Comparison of ENCODE assay signal across 8 mouse cellular contexts in genomic region chr7:104501589-104502371, GRCm38 (mm10). TPM values are rescaled to one million over a fixed set of nuclear protein-coding genes. Genes with fewer than 3 reads are reported as not detected.
DNase-seq lines count a peak whose midpoint lies in the region; ATAC-seq and TF ChIP-seq lines count a peak whose summit lies in the region.

No protein-coding gene starts in this region.

- DNase-seq in gastrocnemius, adult 2 months, result peak; percentile 14
- DNase-seq in gastrocnemius, postnatal 14 days, result no peak
- DNase-seq in adrenal gland, postnatal 36 days, result peak; percentile 70 to 73
- DNase-seq in liver, result peak; percentile 30
- DNase-seq in layer of hippocampus, postnatal 14 days (ENCODE audit: low spot score in 2 of 2), result no peak
- no peak for DNase-seq in left cerebral cortex, postnatal 36 days (ENCODE audit: low spot score in 2 of 2)

- ATAC-seq in heart, embryonic 15.5 days (replicated peaks; ENCODE audit: insufficient number of reproducible peaks, insufficient read depth, low FRiP score, low read depth), result no peak; the same call in 1 of the 2 replicates
- peak; percentile 99 for ATAC-seq in neural tube, embryonic 12.5 days (ENCODE audit: low FRiP score, low read depth)

- peak overlapping the region; percentile 51 for H3K9ac ChIP-seq in heart, embryonic 15.5 days
- H3K9ac ChIP-seq in neural tube, embryonic 12.5 days, result peak overlapping the region; percentile 45; the same call in 1 of the 2 replicates

- intact Hi-C loops in gastrocnemius, adult 2 months (cut with DNase I), result no loop called here
- intact Hi-C loops in gastrocnemius, postnatal 14 days (cut with DNase I; ENCODE audit: low total_unique reads), result no loop called here
- intact Hi-C loops in left cerebral cortex, postnatal 36 days (cut with DNase I), result no loop called here

- H3K27me3 ChIP-seq in heart, embryonic 15.5 days, result 0 out of 2 replicates have a peak, but pooled peaks cover 2% of the 10 kb centered on the region
- peaks cover 5% of the 10 kb centered on the region for H3K27me3 ChIP-seq in neural tube, embryonic 12.5 days (replicated peaks)

- H3K4me1 ChIP-seq in heart, embryonic 15.5 days (replicated peaks), result no peaks in the 10 kb centered on the region
- H3K4me1 ChIP-seq in neural tube, embryonic 12.5 days, result no peaks in the 10 kb centered on the region

- 2% methylated on average over 57 of the region's 59 CpGs for WGBS in heart, embryonic 15.5 days
- 2% methylated on average over 59 of the region's 59 CpGs for WGBS in neural tube, embryonic 12.5 days

- peak overlapping the region; percentile 47 for H3K4me3 ChIP-seq in gastrocnemius, adult 2 months
- H3K4me3 ChIP-seq in heart, embryonic 15.5 days, result peak overlapping the region; percentile 57
- H3K4me3 ChIP-seq in neural tube, embryonic 12.5 days, result peak overlapping the region; percentile 48

- H3K36me3 ChIP-seq in heart, embryonic 15.5 days, result no peaks in the 10 kb centered on the region
- H3K36me3 ChIP-seq in neural tube, embryonic 12.5 days, result no peaks in the 10 kb centered on the region

- peak overlapping the region; percentile 81 for H3K4me2 ChIP-seq in heart, embryonic 15.5 days
- H3K4me2 ChIP-seq in neural tube, embryonic 12.5 days (replicated peaks), result peak overlapping the region; percentile 68

- no peak for TF ChIP-seq CTCF in gastrocnemius, adult 2 months (IDR thresholded peaks at IDR 0.05)

- H3K9me3 ChIP-seq in heart, embryonic 15.5 days (replicated peaks), result no peaks in the 10 kb centered on the region
- no peaks in the 10 kb centered on the region for H3K9me3 ChIP-seq in neural tube, embryonic 12.5 days

- no peak overlapping the region for H3K27ac ChIP-seq in gastrocnemius, adult 2 months
- H3K27ac ChIP-seq in heart, embryonic 15.5 days, result no peak overlapping the region
- no peak overlapping the region for H3K27ac ChIP-seq in neural tube, embryonic 12.5 days

RNA-seq across cellular contexts. Expression of gene Trim30d, which starts 5.9 kb away (rescaled TPM):
- total RNA-seq in gastrocnemius, adult 2 months (2021), result under 1 TPM; 0.33 to 0.56 TPM
- under 1 TPM; 0.49 to 0.51 TPM for total RNA-seq in gastrocnemius, postnatal 14 days (2021)
- 10 to 100 TPM in 1 of 2 experiments, 1 to 10 TPM in 1; 6.2 to 13.0 TPM for total RNA-seq in adrenal gland, postnatal 36 days (2021)
- 0.48 and 1.1 TPM in 2 replicates for polyA plus RNA-seq in heart, embryonic 15.5 days (2015; fragmentation: Nextera tagmentation; extraction: Ambion mirVana)
- polyA plus RNA-seq in neural tube, embryonic 12.5 days (2016; fragmentation: Nextera tagmentation; extraction: Ambion mirVana), result 0.06 TPM in 1 of 2 replicates, not detected in the other
- total RNA-seq in layer of hippocampus, postnatal 14 days (2021), result under 1 TPM; 0.14 to 0.31 TPM
- total RNA-seq in left cerebral cortex, postnatal 36 days (2021), result under 1 TPM; 0.35 to 0.59 TPM

RNA-seq across cellular contexts. Expression of gene Trim30a, which starts 36.8 kb away (rescaled TPM):
- total RNA-seq in gastrocnemius, adult 2 months (2021), result 1 to 10 TPM in 1 of 2 experiments, under 1 TPM in 1; 0.64 to 1.5 TPM
- total RNA-seq in gastrocnemius, postnatal 14 days (2021), result under 1 TPM; 0.72 to 0.80 TPM
- 10 to 100 TPM in 1 of 2 experiments, 1 to 10 TPM in 1; 8.0 to 10.0 TPM for total RNA-seq in adrenal gland, postnatal 36 days (2021)
- 0.92 and 1.9 TPM in 2 replicates for polyA plus RNA-seq in heart, embryonic 15.5 days (2015; fragmentation: Nextera tagmentation; extraction: Ambion mirVana)
- 0.77 and 0.89 TPM in 2 replicates for polyA plus RNA-seq in neural tube, embryonic 12.5 days (2016; fragmentation: Nextera tagmentation; extraction: Ambion mirVana)
- total RNA-seq in layer of hippocampus, postnatal 14 days (2021), result under 1 TPM; 0.52 to 0.74 TPM
- total RNA-seq in left cerebral cortex, postnatal 36 days (2021), result under 1 TPM; 0.69 to 0.93 TPM

RNA-seq across cellular contexts. Expression of gene Olfr651, which starts 48.2 kb away (rescaled TPM):
- not detected for total RNA-seq in gastrocnemius, adult 2 months (2021)
- total RNA-seq in gastrocnemius, postnatal 14 days (2021), result not detected
- total RNA-seq in adrenal gland, postnatal 36 days (2021), result not detected
- polyA plus RNA-seq in heart, embryonic 15.5 days (2015; fragmentation: Nextera tagmentation; extraction: Ambion mirVana), result not detected in 2 replicates
- not detected in 2 replicates for polyA plus RNA-seq in neural tube, embryonic 12.5 days (2016; fragmentation: Nextera tagmentation; extraction: Ambion mirVana)
- total RNA-seq in layer of hippocampus, postnatal 14 days (2021), result not detected
- not detected for total RNA-seq in left cerebral cortex, postnatal 36 days (2021)

RNA-seq across cellular contexts. Expression of gene Olfr652, which starts 58.9 kb away (rescaled TPM):
- not detected for total RNA-seq in gastrocnemius, adult 2 months (2021)
- total RNA-seq in gastrocnemius, postnatal 14 days (2021), result not detected
- total RNA-seq in adrenal gland, postnatal 36 days (2021), result not detected
- polyA plus RNA-seq in heart, embryonic 15.5 days (2015; fragmentation: Nextera tagmentation; extraction: Ambion mirVana), result not detected in 2 replicates
- not detected in 2 replicates for polyA plus RNA-seq in neural tube, embryonic 12.5 days (2016; fragmentation: Nextera tagmentation; extraction: Ambion mirVana)
- total RNA-seq in layer of hippocampus, postnatal 14 days (2021), result not detected
- not detected for total RNA-seq in left cerebral cortex, postnatal 36 days (2021)

Comparison
In these comparisons a context has a peak if more than half of its experiments do, and no peak if none do; other contexts are left out.
1. DNase-seq: peak in gastrocnemius, adult 2 months (single experiment), adrenal gland, postnatal 36 days (2 of 2) and liver (single experiment); none in gastrocnemius, postnatal 14 days (single experiment), layer of hippocampus, postnatal 14 days (0 of 2) and left cerebral cortex, postnatal 36 days (0 of 2).
2. RNA of gene Trim30d, which starts 5.9 kb away (total RNA-seq): 6.2 to 13.0 TPM in adrenal gland, postnatal 36 days; 0.35 to 0.59 TPM in left cerebral cortex, postnatal 36 days, 0.33 to 0.56 TPM in gastrocnemius, adult 2 months, 0.49 to 0.51 TPM in gastrocnemius, postnatal 14 days and 0.14 to 0.31 TPM in layer of hippocampus, postnatal 14 days; every median in the first group is over 4 times any median in the second.
3. Peak in every context shown above with its lines, with median percentiles within 50 percentile points of each other: H3K4me3 ChIP-seq.